Mouse (Mus musculus) midbrain, embryonic 11.5 days (tissue): Measurements from ENCODE around the gene Bricd5. TPM values are rescaled to one million over a fixed set of nuclear protein-coding genes. Genes with fewer than 3 reads are reported as not detected.

Experiments used
- ATAC-seq: fragments of 200-750 bp; cut with Nextera tagmentation; 2 replicates; pipeline ENCODE4 v1.8.0; 2017; ENCODE audit warnings: moderate TSS enrichment, moderate library complexity; ENCODE audit not compliant: low FRiP score
- DNase-seq: peaks from one replicate; pipeline ENCODE4 v3.0.0; 2015; ENCODE audit warnings: low spot score; ENCODE audit errors: missing footprints
- H3K27ac ChIP-seq: fragments of 300-500 bp; sonication (generic); 2 replicates; pipeline ENCODE4 v1.5.1; 2014; ENCODE audit warnings: low read depth, low read length
- H3K27me3 ChIP-seq: fragments of 300-500 bp; sonication (generic); 2 replicates; pipeline ENCODE4 v1.6.1; 2014; ENCODE audit warnings: mild to moderate bottlenecking, low read length, moderate library complexity, mixed read lengths; ENCODE audit not compliant: control insufficient read depth, insufficient read depth
- H3K36me3 ChIP-seq: fragments of 300-500 bp; sonication (generic); 2 replicates; pipeline ENCODE4 v1.6.1; 2014; ENCODE audit warnings: mild to moderate bottlenecking, low read length, moderate library complexity, mixed read lengths; ENCODE audit not compliant: control insufficient read depth, insufficient read depth
- H3K4me1 ChIP-seq: fragments of 300-500 bp; sonication (generic); 2 replicates; pipeline ENCODE4 v1.6.1; 2014; ENCODE audit warnings: low read length; ENCODE audit not compliant: control insufficient read depth, insufficient read depth
- H3K4me2 ChIP-seq: fragments of 300-500 bp; sonication (generic); 2 replicates; pipeline ENCODE4 v1.6.1; 2014; ENCODE audit warnings: mild to moderate bottlenecking, moderate library complexity
- H3K4me3 ChIP-seq: fragments of 300-500 bp; sonication (generic); 2 replicates; pipeline ENCODE4 v1.5.1; 2014; ENCODE audit warnings: low read depth, low read length
- H3K9ac ChIP-seq: fragments of 300-500 bp; sonication (generic); 2 replicates; pipeline ENCODE4 v1.6.1; 2014; ENCODE audit warnings: low read length
- H3K9me3 ChIP-seq: fragments of 300-500 bp; sonication (generic); 2 replicates; pipeline ENCODE4 v1.6.1; 2016; ENCODE audit warnings: low read length; ENCODE audit not compliant: control insufficient read depth
- WGBS: fragments of 180-500 bp; shearing (Covaris S2); extraction: QIAGEN DNeasy Blood & Tissue Kit; methylation state at CpG from one replicate; pipeline ENCODE4 v1.1.7; 2014; 5-methylcytosine and 5-hydroxymethylcytosine counted together
- polyA plus RNA-seq: library from polyadenylated mRNA; unstranded; fragments of >200 nt; fragmentation: Nextera tagmentation; extraction: Ambion mirVana; gene quantifications from 2 replicates; pipeline ENCODE4 v1.2.1, GENCODE M21; 2014

Gene Bricd5
- polyA plus RNA-seq, 1 experiment from 2014 or later: not detected

DNA sequence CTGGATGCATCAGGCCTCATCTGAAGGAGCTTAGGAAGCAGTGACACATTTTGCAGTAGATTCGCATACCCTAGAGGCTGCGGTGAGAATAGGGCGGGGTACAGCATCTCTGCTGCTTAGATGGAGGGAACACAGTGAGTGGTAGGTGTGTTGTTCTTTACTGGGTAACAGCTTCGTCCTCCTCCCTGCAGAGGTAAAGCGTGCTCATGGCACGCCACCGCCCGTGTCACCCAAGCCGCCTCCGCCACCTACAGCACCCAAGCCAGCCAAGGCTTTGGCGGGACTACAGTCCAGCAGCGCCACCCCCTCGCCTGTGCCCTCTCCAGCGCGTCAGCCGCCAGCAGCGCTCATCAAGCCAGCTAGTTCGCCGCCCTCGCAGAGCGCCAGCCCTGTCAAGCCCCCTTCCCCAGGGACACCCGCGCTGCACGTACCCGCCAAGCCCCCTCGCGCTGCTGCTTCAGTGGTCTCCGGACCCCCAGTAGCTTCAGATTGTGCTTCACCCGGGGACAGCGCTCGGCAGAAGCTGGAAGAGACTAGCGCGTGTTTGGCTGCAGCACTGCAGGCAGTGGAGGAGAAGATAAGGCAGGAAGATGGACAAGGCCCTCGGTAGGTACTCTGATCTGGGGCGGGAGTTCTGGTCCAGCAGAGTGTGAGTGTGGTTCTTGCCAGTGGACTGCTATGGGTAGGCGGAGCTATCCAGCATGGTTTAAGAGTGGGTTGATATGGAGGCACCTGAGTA lies 32.8 kb downstream of the Bricd5 start:
- no peaks in the 10 kb centered on the region for H3K27me3 ChIP-seq
- H3K9me3 ChIP-seq: no peaks in the 10 kb centered on the region
- H3K36me3 ChIP-seq: peaks cover 15% of the 10 kb centered on the region
- no peak overlapping the region for H3K4me3 ChIP-seq
- ATAC-seq: 0 out of 2 replicates have a peak, but pooled peaks have one; percentile 23
- 24% methylated on average over 36 of the region's 36 CpGs for WGBS
- no peak overlapping the region for H3K9ac ChIP-seq
- DNase-seq: no peak
- no peaks in the 10 kb centered on the region for H3K4me1 ChIP-seq
- H3K27ac ChIP-seq: no peak overlapping the region
- H3K4me2 ChIP-seq: no peak overlapping the region

DNA sequence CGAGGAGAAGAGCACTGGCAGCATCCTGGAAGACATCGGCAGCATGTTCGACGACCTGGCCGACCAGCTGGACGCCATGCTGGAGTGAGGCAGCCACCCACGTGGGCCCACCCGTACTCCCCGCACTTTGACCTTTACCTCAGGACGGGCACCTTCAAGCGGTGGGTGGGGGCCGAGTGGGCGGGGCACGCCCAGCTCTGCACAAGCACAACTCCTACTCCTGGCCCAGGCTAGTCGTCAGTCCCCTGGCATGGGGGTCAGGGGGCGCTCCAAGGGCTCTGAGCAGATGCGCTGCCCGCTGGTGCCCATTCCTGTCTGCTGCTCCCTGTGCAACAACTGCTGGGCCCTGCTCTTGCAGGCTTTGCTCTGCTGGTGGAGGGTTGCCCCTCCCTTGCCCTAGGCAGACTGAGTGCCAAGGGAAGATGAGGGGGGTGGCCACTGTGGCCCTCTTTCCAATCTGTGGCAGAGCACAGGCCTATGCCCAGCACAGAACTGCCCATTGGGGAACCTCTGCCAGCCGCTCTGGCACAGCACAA lies 33.5 kb downstream of the Bricd5 start:
- ATAC-seq (0 out of 2 replicates have a peak, but pooled peaks have one; percentile 10), DNase-seq (no peak)
- 53% methylated on average over 19 of the region's 19 CpGs for WGBS
- H3K4me2 ChIP-seq: no peak overlapping the region
- no peak overlapping the region for H3K27ac ChIP-seq
- H3K4me1 ChIP-seq: no peaks in the 10 kb centered on the region
- H3K4me3 ChIP-seq: no peak overlapping the region
- peaks cover 16% of the 10 kb centered on the region for H3K36me3 ChIP-seq
- H3K9me3 ChIP-seq: no peaks in the 10 kb centered on the region
- H3K27me3 ChIP-seq: no peaks in the 10 kb centered on the region
- H3K9ac ChIP-seq: no peak overlapping the region

DNA sequence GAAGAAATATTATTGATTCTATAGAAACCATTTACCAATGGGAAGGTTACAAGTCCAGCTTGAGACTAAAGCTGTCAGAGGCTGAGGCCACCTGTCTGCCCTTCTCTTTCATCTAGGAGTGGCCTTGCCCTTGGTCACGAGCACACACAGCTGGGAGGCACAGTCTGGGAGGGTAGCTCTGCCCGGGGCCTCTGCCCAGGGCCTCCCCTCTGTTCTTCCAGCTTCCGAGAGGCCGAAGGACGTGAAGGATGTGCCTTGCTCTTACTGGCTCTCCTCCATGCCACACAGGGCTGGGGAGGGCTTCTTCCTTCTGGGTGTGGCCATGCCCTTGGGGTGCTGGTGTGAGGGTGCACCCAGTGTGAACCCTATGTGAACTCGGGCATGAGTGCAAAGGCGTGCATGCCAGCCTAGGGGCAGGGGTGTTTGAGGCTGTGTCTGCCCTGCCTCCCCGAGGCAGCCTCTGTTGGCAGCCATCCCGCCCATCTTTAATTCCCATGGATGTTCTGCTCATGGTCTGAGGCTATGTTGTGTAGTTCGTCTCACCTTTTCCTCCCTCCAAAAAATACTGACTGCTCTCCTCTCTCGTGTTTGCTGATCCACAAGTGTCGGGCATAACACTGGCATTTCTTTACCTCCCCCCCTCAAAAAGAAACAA lies 34.2 kb downstream of the Bricd5 start:
- no peak overlapping the region for H3K27ac ChIP-seq
- H3K4me1 ChIP-seq: no peaks in the 10 kb centered on the region
- DNase-seq: no peak
- WGBS: 85% methylated on average over 12 of the region's 12 CpGs
- H3K4me2 ChIP-seq: no peak overlapping the region
- H3K4me3 ChIP-seq: no peak overlapping the region
- no peak for ATAC-seq
- no peak overlapping the region for H3K9ac ChIP-seq
- H3K36me3 ChIP-seq: peaks cover 16% of the 10 kb centered on the region
- H3K9me3 ChIP-seq: no peaks in the 10 kb centered on the region
- H3K27me3 ChIP-seq: no peaks in the 10 kb centered on the region

DNA sequence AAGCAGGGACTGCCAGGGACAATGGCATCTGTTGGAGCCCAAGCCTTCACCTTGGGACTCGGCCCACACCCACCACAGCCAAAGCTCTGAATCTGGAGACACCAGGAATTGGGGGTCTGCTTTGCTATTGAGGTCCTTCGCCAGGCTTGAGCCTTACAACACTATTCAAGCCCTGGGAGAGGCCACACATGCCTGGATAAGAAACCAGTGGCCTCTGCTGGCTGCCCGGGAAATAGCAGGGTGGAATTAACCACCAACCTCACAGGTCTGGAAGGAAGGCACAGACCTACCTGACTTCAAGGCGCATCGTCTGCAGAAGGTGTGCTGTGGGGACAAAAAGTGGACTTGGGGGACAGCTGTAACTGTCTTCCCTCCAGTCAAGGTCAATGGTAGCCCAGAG lies 39.9 kb downstream of the Bricd5 start:
- no peak overlapping the region for H3K9ac ChIP-seq
- DNase-seq: peak; percentile 92
- H3K4me2 ChIP-seq: no peak overlapping the region
- 59% methylated on average over 5 of the region's 5 CpGs for WGBS
- H3K9me3 ChIP-seq: no peaks in the 10 kb centered on the region
- H3K27me3 ChIP-seq: no peaks in the 10 kb centered on the region
- peak; percentile 58 for ATAC-seq
- no peak overlapping the region for H3K4me3 ChIP-seq
- H3K4me1 ChIP-seq: no peaks in the 10 kb centered on the region
- H3K36me3 ChIP-seq: peaks cover 30% of the 10 kb centered on the region
- H3K27ac ChIP-seq: no peak overlapping the region

DNA sequence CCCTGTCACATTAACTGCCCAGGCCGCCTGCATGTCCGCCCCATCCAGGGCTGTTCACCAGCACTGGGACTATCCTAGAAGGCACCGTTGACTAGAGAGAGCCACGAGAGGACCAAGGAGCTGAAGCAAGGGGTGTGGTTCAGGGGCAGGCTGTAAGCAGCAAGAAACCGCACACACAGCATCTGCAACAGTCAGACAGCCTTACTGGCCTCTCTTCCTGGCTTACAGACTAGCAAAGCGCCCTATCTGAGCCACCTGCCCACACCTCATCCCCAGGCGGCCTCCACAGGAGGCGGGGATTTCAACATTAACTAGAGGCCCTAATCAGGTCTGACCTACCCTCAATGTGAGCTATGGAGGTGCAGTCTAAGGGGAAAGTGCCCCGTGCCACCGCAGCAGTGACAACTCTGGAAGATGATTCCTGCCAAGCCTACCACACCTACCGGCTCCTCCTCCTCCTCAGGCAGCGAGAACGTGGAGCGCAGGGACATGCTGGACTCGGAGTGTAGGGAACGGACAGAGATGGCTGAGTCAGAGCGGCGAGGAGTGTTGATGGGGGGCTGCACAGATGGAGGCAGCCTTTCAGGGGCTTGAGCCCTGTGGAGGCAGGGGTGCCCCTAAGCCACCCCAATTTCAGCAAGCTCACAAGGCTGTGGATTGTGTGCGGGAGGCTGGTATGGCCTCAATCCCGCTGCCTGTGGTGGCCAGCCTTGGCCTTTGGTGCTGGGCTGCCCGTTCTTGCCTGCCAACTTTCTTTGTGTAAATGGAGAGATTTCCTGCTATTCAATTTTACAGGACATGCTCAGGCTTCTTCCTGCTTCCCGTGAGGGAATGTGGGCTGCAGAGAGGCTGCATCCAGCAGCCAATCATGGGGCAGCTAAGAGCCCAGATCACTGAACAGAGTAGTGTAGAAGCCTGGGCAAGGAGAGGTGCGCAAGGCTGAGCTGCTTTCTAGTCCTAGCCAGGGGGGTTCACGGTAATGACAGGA lies 40.9 kb downstream of the Bricd5 start:
- Histone ChIP-seq H3K27ac (no peak overlapping the region), H3K27me3 (no peaks in the 10 kb centered on the region), H3K36me3 (peaks cover 30% of the 10 kb centered on the region), H3K9me3 (no peaks in the 10 kb centered on the region), H3K4me3 (no peak overlapping the region), H3K9ac (0 out of 2 replicates have a peak overlapping the region, but pooled peaks have one; percentile 4), H3K4me2 (no peak overlapping the region), H3K4me1 (no peaks in the 10 kb centered on the region)
- WGBS: 88% methylated on average over 24 of the region's 24 CpGs
- no peak for DNase-seq
- ATAC-seq: no peak

DNA sequence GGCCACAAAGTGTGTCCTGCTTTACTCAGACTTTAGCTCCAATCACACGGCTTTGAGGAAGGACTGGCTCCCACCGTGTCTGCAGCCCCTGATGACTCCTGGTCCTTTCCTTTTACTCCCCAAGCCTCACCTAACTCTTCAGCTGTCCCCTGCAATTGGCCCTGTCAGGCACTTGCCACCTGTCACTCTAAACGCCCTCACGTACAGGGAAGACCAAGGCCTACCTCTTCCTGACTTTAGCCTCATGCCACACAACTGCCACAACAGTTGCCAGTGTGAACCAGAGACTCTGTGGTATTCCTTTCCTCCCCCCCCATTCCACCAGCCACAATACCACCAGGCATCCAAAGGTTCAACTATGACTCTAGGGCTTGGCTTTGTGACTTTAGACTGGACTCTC lies 46.8 kb downstream of the Bricd5 start:
- Histone ChIP-seq H3K4me1 (no peaks in the 10 kb centered on the region), H3K9me3 (no peaks in the 10 kb centered on the region), H3K4me3 (no peak overlapping the region), H3K4me2 (no peak overlapping the region), H3K36me3 (peaks cover 17% of the 10 kb centered on the region), H3K27ac (no peak overlapping the region), H3K9ac (no peak overlapping the region), H3K27me3 (no peaks in the 10 kb centered on the region)
- WGBS: 89% methylated on average over 4 of the region's 4 CpGs
- DNase-seq: no peak
- no peak for ATAC-seq

DNA sequence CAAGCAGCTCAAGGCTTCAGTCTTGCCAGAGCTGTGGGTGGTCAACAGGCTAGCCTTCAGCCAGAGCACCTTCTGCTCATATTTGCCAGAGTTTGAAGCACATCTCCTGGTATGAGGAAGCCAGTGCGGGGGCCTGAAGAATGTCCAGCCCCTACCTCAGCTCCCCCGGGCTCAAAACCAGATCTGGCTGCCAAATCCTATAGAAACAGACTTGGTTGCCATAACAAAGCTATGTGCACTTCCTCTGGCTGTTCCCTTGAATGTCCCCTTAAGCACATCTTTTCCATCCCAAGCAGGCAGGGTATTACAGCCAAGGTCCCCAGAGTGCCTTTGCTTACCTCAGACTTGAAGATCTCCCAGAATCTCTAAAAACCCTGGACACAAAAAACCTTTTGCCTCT lies 51.0 kb downstream of the Bricd5 start:
- no peak overlapping the region for H3K4me3 ChIP-seq
- no peak overlapping the region for H3K27ac ChIP-seq
- DNase-seq: no peak
- no peak overlapping the region for H3K9ac ChIP-seq
- no peak for ATAC-seq
- H3K36me3 ChIP-seq: no peaks in the 10 kb centered on the region
- peaks cover 17% of the 10 kb centered on the region for H3K4me1 ChIP-seq
- 86% methylated on average over 2 of the region's 2 CpGs for WGBS
- H3K9me3 ChIP-seq: no peaks in the 10 kb centered on the region
- H3K27me3 ChIP-seq: no peaks in the 10 kb centered on the region
- H3K4me2 ChIP-seq: no peak overlapping the region
